Mouse (Mus musculus) heart, embryonic 14.5 days (tissue): ENCODE measurements around the gene Zbtb42. TPM values are rescaled to one million over a fixed set of nuclear protein-coding genes. Genes with fewer than 3 reads are reported as not detected.

ENCODE experiments used
- ATAC-seq: fragments of 200-750 bp; cut with Nextera tagmentation; 2 replicates; pipeline ENCODE4 v1.8.0; 2017; ENCODE audit warnings: low read depth, moderate TSS enrichment; ENCODE audit not compliant: insufficient number of reproducible peaks, insufficient read depth, low FRiP score
- H3K27ac ChIP-seq, 2 experiments: fragments of 200-500 bp in 1 of 2; fragments of 300-500 bp in 1 of 2; sonication (generic) in 1 of 2; replicated peaks in 1 of 2; 2 replicates each; pipeline ENCODE4 v1.5.1; 2012 to 2014; ENCODE audit warnings: low read depth in 2 of 2, low read length in 2 of 2, control low read depth in 1 of 2, mild to moderate bottlenecking in 1 of 2, mixed read lengths in 1 of 2; ENCODE audit not compliant: control insufficient read depth in 1 of 2, insufficient read depth in 1 of 2
- H3K27me3 ChIP-seq: fragments of 300-500 bp; sonication (generic); 2 replicates; pipeline ENCODE4 v1.6.1; 2014; ENCODE audit warnings: mild to moderate bottlenecking, low read length, control low read depth; ENCODE audit not compliant: control insufficient read depth, insufficient read depth
- H3K36me3 ChIP-seq: fragments of 300-500 bp; sonication (generic); 2 replicates; pipeline ENCODE4 v1.6.1; 2014; ENCODE audit warnings: mild to moderate bottlenecking, control low read depth, low read length, mixed read lengths; ENCODE audit not compliant: control insufficient read depth, insufficient read depth
- H3K4me1 ChIP-seq, 2 experiments: fragments of 200-500 bp in 1 of 2; fragments of 300-500 bp in 1 of 2; sonication (generic) in 1 of 2; 2 replicates each; pipeline ENCODE4 v1.6.1; 2012 to 2014; ENCODE audit warnings: low read length in 2 of 2, control low read depth in 1 of 2, mixed read lengths in 1 of 2; ENCODE audit not compliant: control insufficient read depth in 2 of 2, insufficient read depth in 2 of 2
- H3K4me2 ChIP-seq: fragments of 300-500 bp; sonication (generic); 2 replicates; pipeline ENCODE4 v1.6.1; 2014; ENCODE audit warnings: mild to moderate bottlenecking, low read length
- H3K4me3 ChIP-seq, 2 experiments: fragments of 200-500 bp in 1 of 2; fragments of 300-500 bp in 1 of 2; sonication (generic) in 1 of 2; 2 replicates each; pipeline ENCODE4 v1.5.1; 2012 to 2014; ENCODE audit warnings: low read length in 2 of 2, mild to moderate bottlenecking in 2 of 2, control low read depth in 1 of 2, low read depth in 1 of 2, moderate library complexity in 1 of 2; ENCODE audit not compliant: control insufficient read depth in 1 of 2, insufficient read depth in 1 of 2
- H3K9ac ChIP-seq: fragments of 300-500 bp; sonication (generic); 2 replicates; pipeline ENCODE4 v1.6.1; 2014; ENCODE audit warnings: mild to moderate bottlenecking, low read length
- H3K9me3 ChIP-seq: fragments of 300-500 bp; sonication (generic); 2 replicates; pipeline ENCODE4 v1.6.1; 2016; ENCODE audit warnings: low read length, control low read depth; ENCODE audit not compliant: control insufficient read depth
- WGBS: fragments of 180-500 bp; shearing (Covaris S2); extraction: QIAGEN DNeasy Blood & Tissue Kit; methylation state at CpG from one replicate; pipeline ENCODE4 v1.1.7; 2014; 5-methylcytosine and 5-hydroxymethylcytosine counted together
- polyA plus RNA-seq: library from polyadenylated mRNA; unstranded; fragments of >200 nt; fragmentation: Nextera tagmentation; extraction: Ambion mirVana; gene quantifications from 2 replicates; pipeline ENCODE4 v1.2.1, GENCODE M21; 2014

Zbtb42 gene
- polyA plus RNA-seq, 1 experiment from 2014 or later = 6.7 TPM

DNA sequence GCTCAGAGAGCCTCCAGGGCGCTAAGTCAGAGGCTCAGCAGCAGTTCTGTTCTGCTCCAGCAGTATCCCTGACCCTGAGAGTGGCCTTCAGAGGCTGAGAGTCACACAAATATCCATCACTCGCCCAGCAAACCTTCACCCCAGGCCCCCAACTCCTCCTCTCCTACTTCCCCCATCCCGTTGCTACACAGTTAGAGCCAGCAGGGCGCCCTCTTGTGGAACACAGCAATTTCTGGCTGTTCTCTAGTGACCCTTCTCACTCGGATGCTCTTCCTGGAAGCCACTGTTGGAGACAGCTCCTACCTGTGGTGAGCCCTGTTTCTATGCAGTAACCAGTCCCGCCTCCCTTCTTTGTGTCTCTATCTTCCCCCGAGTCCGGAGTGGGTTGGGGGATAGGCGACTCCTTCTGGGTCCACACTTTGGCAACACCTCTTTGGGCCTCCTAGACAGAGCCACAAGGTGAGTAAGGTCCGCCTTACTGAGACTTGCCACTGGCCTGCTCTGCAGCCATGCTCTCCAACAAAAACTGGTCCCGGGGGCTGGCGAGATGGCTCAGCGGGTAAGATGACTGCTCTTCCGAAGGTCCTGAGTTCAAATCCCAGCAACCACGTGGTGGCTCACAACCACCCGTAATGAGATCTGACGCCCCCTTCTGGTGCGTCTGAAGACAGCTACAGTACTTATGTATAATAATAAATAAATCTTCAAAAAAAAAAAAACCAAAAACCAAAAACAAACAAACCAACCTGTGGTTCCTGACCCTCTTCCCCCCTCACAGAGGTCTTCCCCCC, 3.2 kb upstream of the Zbtb42 start:
- Histone ChIP-seq H3K4me3 (peak overlapping the region; percentile 96 to 97), H3K4me1 (peaks cover 43 to 54% of the 10 kb centered on the region in 2 experiments)
- WGBS = 17% methylated on average over 18 of the region's 18 CpGs

DNA sequence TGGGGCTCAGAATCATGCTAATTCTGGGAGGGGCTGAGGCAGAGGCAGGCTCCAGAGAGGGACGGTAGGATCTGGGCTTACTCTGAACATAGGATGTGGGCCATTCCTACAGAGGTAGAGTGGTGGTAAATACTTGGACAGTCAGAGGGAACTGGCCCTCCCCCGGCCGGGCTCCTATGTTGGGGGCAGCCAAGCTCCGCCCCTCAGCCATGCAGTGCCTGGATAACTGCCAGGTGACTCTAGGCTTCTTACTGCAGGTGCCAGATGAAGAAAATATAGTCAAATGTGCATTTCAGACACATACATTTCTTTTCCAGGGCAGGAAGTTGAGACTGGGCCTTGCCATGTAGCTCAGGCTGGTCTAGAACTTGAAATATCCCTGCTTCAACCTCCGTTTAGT, 1.6 kb upstream of the Zbtb42 start:
- Histone ChIP-seq H3K4me1 (peaks cover 27 to 38% of the 10 kb centered on the region in 2 experiments), H3K4me3 (no peak overlapping the region), H3K9ac (no peak overlapping the region; the same call in 1 of the 2 replicates), H3K36me3 (peaks cover 16% of the 10 kb centered on the region), H3K27me3 (peaks cover 14% of the 10 kb centered on the region), H3K27ac (no peak overlapping the region), H3K4me2 (no peak overlapping the region), H3K9me3 (no peaks in the 10 kb centered on the region)
- WGBS = 50% methylated on average over 5 of the region's 5 CpGs
- ATAC-seq = no peak

More for the DNA sequence above, 3.2 kb upstream of the Zbtb42 start:
- peaks cover 21% of the 10 kb centered on the region for H3K36me3 ChIP-seq
- H3K4me2 ChIP-seq = peak overlapping the region; percentile 85
- H3K27ac ChIP-seq = peak overlapping the region; percentile 95 to 99
- peak overlapping the region; percentile 100 for H3K9ac ChIP-seq
- peak; percentile 2; the same call in 1 of the 2 replicates for ATAC-seq
- H3K27me3 ChIP-seq = peaks cover 10% of the 10 kb centered on the region
- H3K9me3 ChIP-seq = no peaks in the 10 kb centered on the region

GRCm38 (mm10) chr12:112677943-112678554, 579 bp upstream of the Zbtb42 start:
- H3K9ac ChIP-seq = peak overlapping the region; percentile 82
- WGBS = 26% methylated on average over 19 of the region's 19 CpGs
- H3K36me3 ChIP-seq = peaks cover 16% of the 10 kb centered on the region
- H3K27ac ChIP-seq = peak overlapping the region; percentile 23 to 73; a peak in 3 of 4 replicates
- H3K4me3 ChIP-seq = peak overlapping the region; percentile 78 to 80
- peak overlapping the region; percentile 97 for H3K4me2 ChIP-seq
- H3K4me1 ChIP-seq = peaks cover 20 to 31% of the 10 kb centered on the region in 2 experiments; a peak in 3 of 4 replicates
- ATAC-seq = no peak
- H3K27me3 ChIP-seq = peaks cover 14% of the 10 kb centered on the region
- H3K9me3 ChIP-seq = no peaks in the 10 kb centered on the region

GRCm38 (mm10) chr12:112679027-112679996, 684 bp downstream of the Zbtb42 start:
- WGBS = 7% methylated on average over 61 of the region's 87 CpGs
- Histone ChIP-seq H3K4me1 (peaks cover 20 to 31% of the 10 kb centered on the region in 2 experiments; a peak in 3 of 4 replicates), H3K36me3 (peaks cover 16% of the 10 kb centered on the region), H3K27me3 (peaks cover 14% of the 10 kb centered on the region), H3K9ac (peak overlapping the region; percentile 82), H3K9me3 (no peaks in the 10 kb centered on the region), H3K4me2 (peak overlapping the region; percentile 97), H3K27ac (peak overlapping the region; percentile 54 to 73; a peak in 3 of 4 replicates), H3K4me3 (peak overlapping the region; percentile 78 to 80)
- ATAC-seq = peak; percentile 11; the same call in 1 of the 2 replicates

- no peak for ATAC-seq
- no peaks in the 10 kb centered on the region for H3K9me3 ChIP-seq
- H3K27ac ChIP-seq = no peak overlapping the region
- peaks cover 14% of the 10 kb centered on the region for H3K27me3 ChIP-seq
- no peak overlapping the region for H3K4me2 ChIP-seq
- no peak overlapping the region for H3K9ac ChIP-seq
- H3K4me3 ChIP-seq = no peak overlapping the region
- peaks cover 2 to 6% of the 10 kb centered on the region in 2 experiments; a peak in 3 of 4 replicates for H3K4me1 ChIP-seq
- WGBS = 62% methylated on average over 7 of the region's 7 CpGs
- peaks cover 16% of the 10 kb centered on the region for H3K36me3 ChIP-seq
Observed at GRCm38 (mm10) chr12:112683351-112683750, 4.7 kb downstream of the Zbtb42 start.

- no peak overlapping the region for H3K9ac ChIP-seq
- 46% methylated on average over 15 of the region's 15 CpGs for WGBS
- no peaks in the 10 kb centered on the region for H3K27me3 ChIP-seq
- peaks cover 6 to 8% of the 10 kb centered on the region in 2 experiments; a peak in 3 of 4 replicates for H3K4me1 ChIP-seq
- H3K27ac ChIP-seq = no peak overlapping the region
- no peak overlapping the region for H3K4me3 ChIP-seq
- no peaks in the 10 kb centered on the region for H3K9me3 ChIP-seq
- H3K36me3 ChIP-seq = no peaks in the 10 kb centered on the region
- no peak overlapping the region for H3K4me2 ChIP-seq
- ATAC-seq = no peak
Observed at GRCm38 (mm10) chr12:112688458-112688857, 9.8 kb downstream of the Zbtb42 start.
